Mouse (Mus musculus) left cerebral cortex, adult 9 months (tissue): ENCODE measurements at regions not wholly inside any gene's neighbourhood (a gene's known extent, or its start where the extent isn't known, plus 50 kb on each side); places are given as distances from the start of the nearest gene placed in this dataset.

Source experiments
- DNase-seq, 2 experiments: peaks; one replicate each; pipeline ENCODE4 v3.0.0; 2022; ENCODE audit warnings: low spot score in 2 of 2

- DNase-seq: no peak
These were observed 82.3 kb upstream of the Ttc14 start for GRCm38 (mm10) chr3:33717317-33717716.

GRCm38 (mm10) chr3:33727915-33728314 lies 71.7 kb upstream of the Ttc14 start:
- no peak for DNase-seq

- peak; percentile 23 to 29 for DNase-seq
These were observed 69.3 kb upstream of the Ttc14 start for GRCm38 (mm10) chr3:33730364-33730763.

GRCm38 (mm10) chr3:33737496-33737895 lies 62.1 kb upstream of the Ttc14 start:
- no peak for DNase-seq

- DNase-seq: peak; percentile 20 to 57
These were observed 57.5 kb upstream of the Ttc14 start for GRCm38 (mm10) chr3:33742138-33742537.
